Mouse (Mus musculus) intestine, embryonic 14.5 days (tissue): ENCODE measurements around the gene Fam3b. TPM values are rescaled to one million over a fixed set of nuclear protein-coding genes. Genes with fewer than 3 reads are reported as not detected.
A peak's percentile ranks its signal among the peaks of the same experiment; 100 is the strongest.

Experiments
- ATAC-seq: fragments of 200-750 bp; cut with Nextera tagmentation; replicated peaks from 2 replicates; pipeline ENCODE4 v1.8.0; 2017; ENCODE audit warnings: low read depth, moderate number of reproducible peaks, moderate TSS enrichment, moderate library complexity; ENCODE audit not compliant: low FRiP score, low TSS enrichment
- DNase-seq: peaks from one replicate; pipeline ENCODE4 v3.0.0-alpha.2; 2018; ENCODE audit warnings: low spot score
- H3K27ac ChIP-seq: fragments of 300-500 bp; sonication (generic); 2 replicates; pipeline ENCODE4 v1.5.1; 2014; ENCODE audit warnings: low read depth, mild to moderate bottlenecking, control low read depth
- H3K27me3 ChIP-seq: fragments of 300-500 bp; sonication (generic); replicated peaks from 2 replicates; pipeline ENCODE4 v1.6.1; 2014; ENCODE audit warnings: low read length, control low read depth; ENCODE audit not compliant: control insufficient read depth, insufficient read depth
- H3K36me3 ChIP-seq: fragments of 300-500 bp; sonication (generic); 2 replicates; pipeline ENCODE4 v1.6.1; 2014; ENCODE audit warnings: low read length, control low read depth; ENCODE audit not compliant: control insufficient read depth, insufficient read depth
- H3K4me1 ChIP-seq: fragments of 300-500 bp; sonication (generic); replicated peaks from 2 replicates; pipeline ENCODE4 v1.6.1; 2014; ENCODE audit warnings: low read length, control low read depth, mixed read lengths; ENCODE audit not compliant: control insufficient read depth, insufficient read depth
- H3K4me2 ChIP-seq: fragments of 300-500 bp; sonication (generic); 2 replicates; pipeline ENCODE4 v1.6.1; 2014; ENCODE audit warnings: low read length
- H3K4me3 ChIP-seq: fragments of 300-500 bp; sonication (generic); 2 replicates; pipeline ENCODE4 v1.5.1; 2014; ENCODE audit warnings: low read depth, low read length, control low read depth, mixed read lengths
- H3K9ac ChIP-seq: fragments of 300-500 bp; sonication (generic); 2 replicates; pipeline ENCODE4 v1.6.1; 2014; ENCODE audit warnings: mild to moderate bottlenecking, low read length
- H3K9me3 ChIP-seq: fragments of 300-500 bp; sonication (generic); 2 replicates; pipeline ENCODE4 v1.6.1; 2016; ENCODE audit warnings: low read length, control low read depth; ENCODE audit not compliant: control insufficient read depth
- WGBS: fragments of 180-500 bp; shearing (Covaris S2); extraction: QIAGEN DNeasy Blood & Tissue Kit; methylation state at CpG from one replicate; pipeline ENCODE4 v1.1.7; 2014; 5-methylcytosine and 5-hydroxymethylcytosine counted together
- polyA plus RNA-seq: library from polyadenylated mRNA; unstranded; fragments of >200 nt; fragmentation: Nextera tagmentation; extraction: Ambion mirVana; gene quantifications from 2 replicates; pipeline ENCODE4 v1.2.1, GENCODE M21; 2014

Fam3b gene
- polyA plus RNA-seq, 1 experiment from 2014 or later, result 0.26 TPM

DNA sequence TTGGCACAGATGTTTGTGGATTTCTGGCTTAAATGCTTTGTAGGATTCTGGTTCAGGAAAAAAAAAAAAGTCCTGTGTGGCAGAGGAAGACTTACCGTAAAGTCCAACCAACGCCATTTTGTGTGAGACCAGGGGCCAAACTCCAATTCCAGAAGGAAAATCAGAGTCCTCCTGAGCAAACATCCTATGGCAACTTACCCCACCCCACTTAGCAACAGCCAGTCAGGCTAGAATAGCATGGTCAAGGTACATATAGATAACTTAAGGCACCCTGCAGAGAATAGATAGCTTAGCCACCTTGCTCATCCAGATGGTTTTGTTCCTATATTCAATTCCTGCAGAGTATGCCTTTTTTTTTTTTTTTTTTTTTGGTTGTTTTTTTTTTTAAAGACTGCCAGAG lies 14.6 kb upstream of the Fam3b start:
- Histone ChIP-seq H3K27ac (no peak overlapping the region), H3K4me3 (no peak overlapping the region), H3K27me3 (no peaks in the 10 kb centered on the region), H3K9me3 (no peaks in the 10 kb centered on the region), H3K36me3 (no peaks in the 10 kb centered on the region), H3K9ac (no peak overlapping the region), H3K4me2 (no peak overlapping the region), H3K4me1 (no peaks in the 10 kb centered on the region)
- ATAC-seq (peak; percentile 43; the same call in 1 of the 2 replicates), DNase-seq (no peak)
- 66% methylated on average over 2 of the region's 2 CpGs for WGBS

GRCm38 (mm10) chr16:97523024-97523423 lies 8.4 kb upstream of the Fam3b start:
- no peak overlapping the region for H3K27ac ChIP-seq
- H3K9ac ChIP-seq, result no peak overlapping the region
- H3K36me3 ChIP-seq, result no peaks in the 10 kb centered on the region
- no peaks in the 10 kb centered on the region for H3K27me3 ChIP-seq
- H3K4me3 ChIP-seq, result no peak overlapping the region
- H3K4me1 ChIP-seq, result no peaks in the 10 kb centered on the region
- ATAC-seq, result no peak; the same call in 1 of the 2 replicates
- no peaks in the 10 kb centered on the region for H3K9me3 ChIP-seq
- WGBS, result 25% methylated on average over 1 of the region's 1 CpGs
- no peak overlapping the region for H3K4me2 ChIP-seq
- DNase-seq, result peak; percentile 83

DNA sequence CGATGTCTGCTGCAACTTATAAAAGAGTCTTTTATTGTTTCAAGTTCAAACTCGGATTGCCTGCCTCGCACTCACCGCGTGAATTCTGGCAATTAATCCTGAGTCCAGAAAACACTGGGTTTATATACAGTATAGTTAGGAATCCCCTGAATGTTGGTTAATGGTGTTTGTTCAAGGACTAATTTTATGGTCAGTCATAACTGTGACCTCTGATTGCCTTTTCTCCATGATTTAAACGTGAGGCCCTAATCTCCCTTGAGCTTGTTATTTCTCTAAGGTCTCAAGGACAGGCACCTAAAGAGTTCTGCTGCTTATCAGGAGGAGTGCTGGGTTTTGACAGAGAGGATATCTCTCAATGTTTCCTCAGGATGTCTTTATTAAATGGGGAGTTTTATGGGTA lies 7.4 kb upstream of the Fam3b start:
- Histone ChIP-seq H3K4me1 (no peaks in the 10 kb centered on the region), H3K27ac (no peak overlapping the region), H3K9me3 (no peaks in the 10 kb centered on the region), H3K9ac (no peak overlapping the region), H3K27me3 (no peaks in the 10 kb centered on the region), H3K4me2 (no peak overlapping the region), H3K4me3 (no peak overlapping the region), H3K36me3 (no peaks in the 10 kb centered on the region)
- no peak for DNase-seq
- ATAC-seq, result peak; percentile 72; the same call in 1 of the 2 replicates
- WGBS, result 57% methylated on average over 6 of the region's 6 CpGs

GRCm38 (mm10) chr16:97516341-97516740 lies 1.7 kb upstream of the Fam3b start:
- DNase-seq, result no peak
- Histone ChIP-seq H3K4me3 (no peak overlapping the region), H3K36me3 (no peaks in the 10 kb centered on the region), H3K27me3 (no peaks in the 10 kb centered on the region), H3K27ac (no peak overlapping the region), H3K4me1 (no peaks in the 10 kb centered on the region), H3K9ac (no peak overlapping the region), H3K4me2 (no peak overlapping the region), H3K9me3 (no peaks in the 10 kb centered on the region)
- ATAC-seq, result no peak
- 71% methylated on average over 3 of the region's 3 CpGs for WGBS

GRCm38 (mm10) chr16:97512347-97512751 lies 2.3 kb downstream of the Fam3b start:
- Histone ChIP-seq H3K4me2 (no peak overlapping the region), H3K27me3 (no peaks in the 10 kb centered on the region), H3K9ac (no peak overlapping the region), H3K27ac (no peak overlapping the region), H3K36me3 (no peaks in the 10 kb centered on the region), H3K9me3 (no peaks in the 10 kb centered on the region), H3K4me3 (no peak overlapping the region), H3K4me1 (no peaks in the 10 kb centered on the region; the same call in 1 of the 2 replicates)
- DNase-seq (no peak), ATAC-seq (0 out of 2 replicates have a peak, but pooled peaks have one; percentile 43)
- 90% methylated on average over 12 of the region's 12 CpGs for WGBS

- H3K27ac ChIP-seq, result no peak overlapping the region
Observed at GRCm38 (mm10) chr16:97511495-97511894, 3.1 kb downstream of the Fam3b start.

GRCm38 (mm10) chr16:97510849-97511248 lies 3.8 kb downstream of the Fam3b start:
- Histone ChIP-seq H3K4me2 (no peak overlapping the region), H3K27ac (no peak overlapping the region), H3K36me3 (no peaks in the 10 kb centered on the region), H3K27me3 (no peaks in the 10 kb centered on the region), H3K4me3 (no peak overlapping the region), H3K4me1 (no peaks in the 10 kb centered on the region; the same call in 1 of the 2 replicates), H3K9me3 (no peaks in the 10 kb centered on the region), H3K9ac (no peak overlapping the region)
- 19% methylated on average over 5 of the region's 5 CpGs for WGBS
- ATAC-seq, result no peak
- DNase-seq, result no peak

More at GRCm38 (mm10) chr16:97511495-97511894, 3.1 kb downstream of the Fam3b start:
- Histone ChIP-seq H3K36me3 (no peaks in the 10 kb centered on the region), H3K4me1 (no peaks in the 10 kb centered on the region; the same call in 1 of the 2 replicates), H3K9ac (no peak overlapping the region), H3K4me2 (no peak overlapping the region), H3K4me3 (no peak overlapping the region), H3K27me3 (no peaks in the 10 kb centered on the region), H3K9me3 (no peaks in the 10 kb centered on the region)
- ATAC-seq (0 out of 2 replicates have a peak, but pooled peaks have one; percentile 15), DNase-seq (no peak)

DNA sequence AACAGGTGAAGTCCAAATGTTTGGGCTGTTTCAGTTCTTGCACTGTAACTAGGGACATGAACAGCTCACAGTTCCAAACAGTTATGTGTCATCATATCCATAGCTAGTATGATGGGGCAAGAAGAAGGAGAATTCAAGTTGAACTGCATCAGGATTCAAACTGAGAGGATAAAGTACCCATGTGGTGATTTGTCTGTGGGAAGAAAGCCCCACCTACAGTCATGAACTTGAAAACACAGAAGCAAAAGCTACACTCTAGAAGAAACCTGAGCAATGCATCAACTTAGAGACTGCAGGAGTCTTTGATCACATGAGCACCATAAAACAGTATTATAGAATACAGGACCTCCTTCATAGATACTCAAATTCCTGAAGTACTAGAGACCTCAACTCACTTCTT lies 6.8 kb downstream of the Fam3b start:
- no peaks in the 10 kb centered on the region for H3K9me3 ChIP-seq
- no peaks in the 10 kb centered on the region for H3K27me3 ChIP-seq
- no peaks in the 10 kb centered on the region; the same call in 1 of the 2 replicates for H3K4me1 ChIP-seq
- H3K27ac ChIP-seq, result no peak overlapping the region
- no peak overlapping the region for H3K4me2 ChIP-seq
- ATAC-seq (no peak), DNase-seq (no peak)
- H3K9ac ChIP-seq, result no peak overlapping the region
- H3K36me3 ChIP-seq, result no peaks in the 10 kb centered on the region
- H3K4me3 ChIP-seq, result no peak overlapping the region

GRCm38 (mm10) chr16:97504793-97505192 lies 9.8 kb downstream of the Fam3b start:
- DNase-seq (no peak), ATAC-seq (no peak)
- Histone ChIP-seq H3K9me3 (no peaks in the 10 kb centered on the region), H3K9ac (no peak overlapping the region), H3K4me2 (no peak overlapping the region), H3K4me3 (no peak overlapping the region), H3K27ac (no peak overlapping the region), H3K4me1 (no peaks in the 10 kb centered on the region), H3K27me3 (no peaks in the 10 kb centered on the region), H3K36me3 (no peaks in the 10 kb centered on the region)
- 77% methylated on average over 3 of the region's 3 CpGs for WGBS
